Mouse (Mus musculus): ENCODE results near the gene Erbin. TPM values are rescaled to one million over a fixed set of nuclear protein-coding genes. Genes with fewer than 3 reads are reported as not detected.

The Erbin gene
- polyA plus RNA-seq, 1 experiment from 2014 or later, result 23.7 TPM

DNA sequence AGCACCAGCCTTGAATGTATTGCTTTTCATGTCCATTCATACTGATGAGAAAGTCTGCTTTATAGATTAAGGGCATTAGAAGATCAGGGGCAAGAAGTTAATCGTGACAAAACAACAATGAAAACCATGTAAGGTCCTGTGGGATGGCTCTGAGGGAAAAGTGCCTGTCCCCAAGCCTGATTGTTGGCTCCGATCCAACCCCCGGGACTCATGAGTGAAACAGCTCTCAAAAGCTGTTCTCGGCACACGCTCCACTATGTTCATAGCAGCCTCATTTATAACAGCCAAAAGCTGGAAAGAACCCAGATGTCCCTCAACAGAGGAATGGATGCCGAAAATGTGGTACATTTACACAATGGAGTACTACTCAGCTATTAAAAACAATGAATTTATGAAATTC, 4.3 kb upstream of the Erbin start:
- Histone ChIP-seq H3K4me1 (peaks cover 10% of the 10 kb centered on the region; the same call in 1 of the 2 replicates), H3K9ac (no peak overlapping the region), H3K4me2 (replicated peaks) (no peak overlapping the region), H3K4me3 (no peak overlapping the region), H3K9me3 (replicated peaks) (no peaks in the 10 kb centered on the region), H3K36me3 (no peaks in the 10 kb centered on the region), H3K27me3 (0 out of 2 replicates have a peak, but pooled peaks cover 3% of the 10 kb centered on the region), H3K27ac (no peak overlapping the region)
- WGBS, result 63% methylated on average over 6 of the region's 6 CpGs
- no peak for ATAC-seq (ENCODE audit: low FRiP score)

DNA sequence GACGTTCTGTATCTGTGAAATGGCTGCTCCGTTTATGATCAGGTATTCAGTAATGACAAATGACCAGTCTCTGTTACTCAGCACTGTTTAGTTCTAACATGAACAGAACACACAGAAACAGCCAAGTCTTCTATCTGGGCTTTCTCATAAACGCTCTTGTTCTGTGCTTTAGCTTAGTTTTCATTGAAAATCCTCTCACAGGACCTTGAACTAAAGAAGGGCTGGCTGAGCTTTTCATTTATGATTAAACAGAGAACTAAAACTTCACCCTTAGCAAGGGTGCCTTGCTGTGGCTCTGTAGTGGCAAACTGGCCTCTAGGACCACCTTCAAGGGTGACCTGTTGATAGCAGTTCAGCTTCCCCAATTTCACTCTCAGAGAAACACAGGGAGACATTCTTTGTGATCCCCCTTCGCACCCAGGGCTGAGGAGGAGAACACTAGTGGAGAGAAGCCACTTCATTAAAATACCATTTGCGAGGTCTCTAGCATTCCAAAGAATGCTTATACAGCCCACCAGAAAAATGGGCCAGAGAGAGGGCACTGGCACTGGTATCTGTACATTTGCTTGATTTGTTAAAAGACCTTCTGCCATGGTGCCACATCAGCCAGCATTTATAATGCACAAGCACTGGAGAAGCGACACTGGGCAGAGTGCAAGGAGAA, 3.2 kb upstream of the Erbin start:
- 81% methylated on average over 6 of the region's 6 CpGs for WGBS
- Histone ChIP-seq H3K4me2 (replicated peaks) (no peak overlapping the region), H3K27me3 (0 out of 2 replicates have a peak, but pooled peaks cover 3% of the 10 kb centered on the region), H3K9me3 (replicated peaks) (no peaks in the 10 kb centered on the region), H3K27ac (no peak overlapping the region), H3K36me3 (no peaks in the 10 kb centered on the region), H3K9ac (no peak overlapping the region), H3K4me1 (peaks cover 12% of the 10 kb centered on the region; the same call in 1 of the 2 replicates), H3K4me3 (no peak overlapping the region)
- ATAC-seq (ENCODE audit: low FRiP score), result no peak

DNA sequence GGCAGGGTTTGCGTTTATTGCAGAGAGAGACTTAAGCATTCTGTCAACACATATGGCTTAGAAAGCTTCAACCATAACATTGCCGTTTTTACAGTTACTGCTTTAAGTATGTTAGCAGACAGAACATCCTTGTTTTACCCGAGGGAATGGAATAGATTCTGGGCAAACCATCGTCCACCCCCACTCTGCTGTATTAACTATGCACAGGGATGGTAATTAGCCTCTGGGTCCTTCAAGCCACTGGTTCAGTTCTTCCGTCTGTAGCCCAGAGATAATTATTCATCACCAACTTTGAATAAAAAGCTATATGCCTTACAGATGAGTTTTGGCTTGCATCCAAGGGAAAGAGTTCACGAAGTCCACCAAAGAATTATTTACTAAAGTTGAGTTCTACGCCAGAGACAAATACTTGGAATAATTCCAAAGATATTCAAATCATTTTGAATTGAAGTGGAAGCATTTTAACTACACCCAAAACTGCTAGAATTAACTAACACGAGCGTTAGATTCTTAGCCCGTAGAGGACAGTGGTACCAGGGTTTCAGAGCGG, 1.6 kb upstream of the Erbin start:
- peak overlapping the region; percentile 98 for H3K9ac ChIP-seq
- H3K4me1 ChIP-seq, result peaks cover 18% of the 10 kb centered on the region; the same call in 1 of the 2 replicates
- H3K27me3 ChIP-seq, result 0 out of 2 replicates have a peak, but pooled peaks cover 3% of the 10 kb centered on the region
- H3K27ac ChIP-seq, result peak overlapping the region; percentile 100
- H3K9me3 ChIP-seq (replicated peaks), result no peaks in the 10 kb centered on the region
- H3K4me3 ChIP-seq, result peak overlapping the region; percentile 94
- peak; percentile 44 for ATAC-seq (ENCODE audit: low FRiP score)
- peak overlapping the region; percentile 68 for H3K4me2 ChIP-seq (replicated peaks)
- no peaks in the 10 kb centered on the region for H3K36me3 ChIP-seq
- WGBS, result 17% methylated on average over 11 of the region's 11 CpGs

DNA sequence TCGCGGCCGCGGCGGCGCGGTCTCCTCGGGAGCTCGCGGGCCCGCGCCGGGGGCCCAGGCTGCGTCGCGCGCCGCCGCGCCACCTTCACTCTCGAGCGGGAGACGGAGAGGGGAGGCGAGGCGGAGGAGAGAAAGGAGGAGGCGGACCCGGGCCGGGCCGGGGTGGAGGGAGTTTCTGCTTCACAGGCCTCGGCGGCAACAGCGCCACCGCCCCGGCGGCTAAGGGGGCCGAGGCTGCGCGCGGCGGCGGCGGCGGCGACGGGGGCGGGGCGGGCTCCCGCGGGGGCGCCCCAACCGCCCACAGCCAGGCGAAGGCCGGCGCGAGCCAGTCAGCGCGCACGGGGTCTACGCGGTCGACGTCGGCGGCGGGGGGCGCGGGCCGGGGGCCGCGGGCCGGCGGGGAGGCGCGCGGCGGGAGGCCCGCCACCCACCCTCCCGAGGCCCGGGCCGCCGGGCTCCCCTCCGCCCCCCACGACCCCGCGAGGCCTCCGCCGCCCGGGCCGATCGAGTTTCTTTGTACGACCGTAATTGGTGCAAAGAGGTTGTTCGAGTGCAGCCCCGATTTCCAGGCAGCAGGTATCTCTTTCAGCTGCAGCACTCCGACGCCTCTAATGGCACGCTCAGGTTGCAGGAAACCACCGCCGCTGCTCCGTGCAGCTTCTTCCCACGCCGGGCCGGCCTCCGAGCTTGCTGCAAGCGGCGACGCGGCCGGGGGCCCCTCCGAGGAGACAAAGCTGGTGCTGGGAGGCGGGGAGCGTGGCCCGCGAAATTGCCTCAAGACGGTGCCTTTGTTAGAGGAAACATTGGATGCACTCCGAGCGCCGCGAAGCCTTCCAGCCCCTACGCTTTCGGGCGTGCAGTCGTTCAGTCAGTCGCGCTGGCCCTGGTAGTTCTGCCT, 868 bp upstream of the Erbin start:
- Histone ChIP-seq H3K4me3 (peak overlapping the region; percentile 94), H3K27me3 (0 out of 2 replicates have a peak, but pooled peaks cover 3% of the 10 kb centered on the region), H3K4me2 (replicated peaks) (peak overlapping the region; percentile 68), H3K36me3 (no peaks in the 10 kb centered on the region), H3K27ac (peak overlapping the region; percentile 100), H3K9ac (peak overlapping the region; percentile 98), H3K9me3 (replicated peaks) (no peaks in the 10 kb centered on the region), H3K4me1 (peaks cover 18% of the 10 kb centered on the region)
- WGBS, result under 1% methylated on average over 61 of the region's 125 CpGs
- peak; percentile 93 for ATAC-seq (ENCODE audit: low FRiP score)

DNA sequence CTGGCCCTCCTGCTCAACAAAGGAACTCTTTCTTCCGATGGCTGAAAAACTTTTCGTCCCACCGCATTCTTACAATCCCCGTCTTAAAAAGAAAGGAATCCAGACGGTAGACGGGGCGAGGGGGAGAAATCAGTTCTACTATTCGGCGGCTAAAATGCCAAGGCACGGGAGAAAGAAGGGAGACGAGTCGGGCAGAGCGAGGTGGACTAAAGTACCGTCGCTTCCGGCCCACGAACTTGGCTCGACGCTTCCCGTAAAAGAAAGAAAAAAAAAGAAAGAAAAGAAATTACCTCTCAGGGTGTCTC, 406 bp downstream of the Erbin start:
- H3K4me1 ChIP-seq, result peaks cover 18% of the 10 kb centered on the region
- 0 out of 2 replicates have a peak, but pooled peaks cover 3% of the 10 kb centered on the region for H3K27me3 ChIP-seq
- H3K4me3 ChIP-seq, result peak overlapping the region; percentile 94
- H3K27ac ChIP-seq, result peak overlapping the region; percentile 100
- no peaks in the 10 kb centered on the region for H3K9me3 ChIP-seq (replicated peaks)
- WGBS, result under 1% methylated on average over 20 of the region's 20 CpGs
- H3K36me3 ChIP-seq, result no peaks in the 10 kb centered on the region
- H3K9ac ChIP-seq, result peak overlapping the region; percentile 98
- ATAC-seq (ENCODE audit: low FRiP score), result no peak
- peak overlapping the region; percentile 68 for H3K4me2 ChIP-seq (replicated peaks)

DNA sequence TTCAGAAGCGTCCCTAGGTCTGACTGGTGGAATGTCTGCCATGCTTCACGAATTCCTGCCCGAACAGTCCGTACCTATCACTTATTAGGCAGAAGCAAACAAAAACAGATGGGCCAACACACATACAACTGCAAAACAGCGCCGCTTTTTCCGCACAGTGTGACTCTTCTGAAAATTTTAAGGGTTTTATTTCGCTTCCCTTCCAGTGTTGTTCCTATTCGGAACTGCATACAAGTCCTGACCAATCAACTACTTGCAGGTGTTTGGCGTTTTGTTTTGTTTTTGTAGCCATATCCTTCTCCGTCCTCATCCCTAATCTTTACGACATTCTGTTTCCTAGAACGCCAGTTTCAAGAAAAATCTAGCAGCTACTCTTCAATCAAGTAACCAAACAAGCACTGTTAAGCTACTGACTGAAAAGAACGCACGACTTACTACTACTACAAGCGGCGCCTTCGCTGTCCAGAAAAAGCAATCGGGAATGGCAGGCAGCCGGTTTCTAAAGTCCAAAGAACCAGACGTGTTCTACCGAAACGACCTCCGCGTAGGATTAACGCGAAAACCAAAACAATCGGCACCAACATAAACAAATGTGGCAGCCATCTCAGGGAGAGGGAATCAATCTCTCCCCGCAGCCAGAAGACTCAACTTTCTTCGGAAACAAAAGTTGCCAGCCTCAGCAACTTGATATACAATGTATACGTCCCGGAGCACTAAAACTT, 919 bp downstream of the Erbin start:
- Histone ChIP-seq H3K4me1 (peaks cover 18% of the 10 kb centered on the region), H3K27me3 (0 out of 2 replicates have a peak, but pooled peaks cover 3% of the 10 kb centered on the region), H3K9me3 (replicated peaks) (no peaks in the 10 kb centered on the region), H3K4me3 (peak overlapping the region; percentile 94), H3K27ac (peak overlapping the region; percentile 100), H3K4me2 (replicated peaks) (peak overlapping the region; percentile 68), H3K9ac (peak overlapping the region; percentile 98), H3K36me3 (no peaks in the 10 kb centered on the region)
- ATAC-seq (ENCODE audit: low FRiP score), result no peak
- WGBS, result under 1% methylated on average over 32 of the region's 32 CpGs

DNA sequence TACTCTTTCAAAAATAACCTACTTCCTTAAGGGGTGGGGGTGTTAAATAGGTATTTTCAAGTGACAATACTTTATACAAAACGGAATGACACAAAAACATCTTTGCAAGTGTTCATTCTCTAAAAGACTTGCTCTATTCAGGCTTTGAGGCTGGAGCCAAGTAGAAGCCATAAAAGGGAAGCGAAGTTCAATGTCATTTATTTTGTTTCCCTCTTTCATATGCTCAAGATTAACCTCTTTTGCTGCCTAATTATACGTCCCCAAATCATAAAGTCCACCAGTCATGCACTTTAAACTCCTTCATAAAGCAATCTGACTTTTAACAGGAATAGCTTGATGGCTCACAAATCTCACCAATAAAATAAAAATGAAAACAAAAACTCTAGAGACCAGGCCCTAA, 1.9 kb downstream of the Erbin start:
- peak overlapping the region; percentile 94 for H3K4me3 ChIP-seq
- WGBS, result 30% methylated on average over 3 of the region's 3 CpGs
- peaks cover 21% of the 10 kb centered on the region for H3K4me1 ChIP-seq
- no peaks in the 10 kb centered on the region for H3K36me3 ChIP-seq
- peak overlapping the region; percentile 98 for H3K9ac ChIP-seq
- H3K27ac ChIP-seq, result no peak overlapping the region
- peak overlapping the region; percentile 68 for H3K4me2 ChIP-seq (replicated peaks)
- no peak for ATAC-seq (ENCODE audit: low FRiP score)
- H3K9me3 ChIP-seq (replicated peaks), result no peaks in the 10 kb centered on the region
- H3K27me3 ChIP-seq, result 0 out of 2 replicates have a peak, but pooled peaks cover under 1% of the 10 kb centered on the region

DNA sequence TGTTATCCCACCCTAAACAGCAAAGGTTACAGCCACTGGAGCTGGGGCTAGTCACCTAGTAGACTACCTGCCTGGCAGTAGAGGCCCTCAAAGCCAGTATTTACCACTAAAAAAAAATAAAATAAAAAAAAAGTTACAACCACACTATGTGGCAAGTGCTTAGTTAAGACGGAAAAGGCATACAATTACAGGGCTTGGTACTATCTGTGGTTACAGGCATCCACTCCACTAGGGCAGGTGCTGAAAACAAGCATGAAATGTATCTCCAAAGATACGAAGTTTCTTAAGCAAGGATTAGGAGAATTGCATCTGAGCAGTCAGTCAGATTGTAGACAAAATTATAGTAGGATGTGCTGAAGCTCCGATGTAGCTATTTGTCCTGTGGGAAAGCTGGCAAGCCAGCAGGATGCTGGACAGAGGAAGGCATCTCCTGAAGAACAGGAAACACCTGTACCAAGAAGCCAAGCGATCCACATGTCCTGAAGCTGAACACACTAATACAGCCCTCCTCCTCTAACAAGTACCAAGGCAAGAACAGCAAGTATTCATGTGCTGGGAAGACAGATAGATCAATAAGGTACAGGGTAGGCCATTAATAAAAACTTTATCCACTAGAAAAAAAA, 6.1 kb downstream of the Erbin start:
- H3K36me3 ChIP-seq, result no peaks in the 10 kb centered on the region
- H3K9ac ChIP-seq, result no peak overlapping the region
- H3K27ac ChIP-seq, result no peak overlapping the region
- peaks cover 11% of the 10 kb centered on the region for H3K4me1 ChIP-seq
- no peak for ATAC-seq (ENCODE audit: low FRiP score)
- no peaks in the 10 kb centered on the region for H3K9me3 ChIP-seq (replicated peaks)
- H3K27me3 ChIP-seq, result no peaks in the 10 kb centered on the region
- no peak overlapping the region for H3K4me2 ChIP-seq (replicated peaks)
- H3K4me3 ChIP-seq, result no peak overlapping the region
- 92% methylated on average over 4 of the region's 4 CpGs for WGBS

DNA sequence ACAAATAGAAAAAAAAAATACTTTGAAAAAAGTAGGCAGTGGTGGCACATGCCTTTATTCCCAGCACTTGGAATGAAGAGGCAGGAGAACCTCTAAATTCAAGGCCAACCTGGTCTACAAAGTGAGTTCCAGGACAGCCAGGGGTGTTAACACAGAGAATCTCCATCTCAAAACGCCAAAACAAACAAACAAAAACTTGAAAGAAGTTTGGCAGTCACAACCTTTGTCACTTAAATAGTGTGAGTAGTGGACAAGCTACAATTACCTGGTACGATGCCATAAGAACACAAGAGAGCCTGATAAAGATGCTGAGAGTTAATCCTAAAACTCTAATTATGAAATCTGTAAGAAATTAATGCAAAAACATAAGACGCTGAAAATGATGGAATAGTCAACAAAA, 8.0 kb downstream of the Erbin start:
- Histone ChIP-seq H3K4me3 (no peak overlapping the region), H3K9me3 (replicated peaks) (no peaks in the 10 kb centered on the region), H3K4me1 (peaks cover 6% of the 10 kb centered on the region), H3K4me2 (replicated peaks) (no peak overlapping the region), H3K27me3 (no peaks in the 10 kb centered on the region), H3K36me3 (no peaks in the 10 kb centered on the region), H3K27ac (no peak overlapping the region), H3K9ac (no peak overlapping the region)
- ATAC-seq (ENCODE audit: low FRiP score), result no peak
- WGBS, result 84% methylated on average over 3 of the region's 3 CpGs

DNA sequence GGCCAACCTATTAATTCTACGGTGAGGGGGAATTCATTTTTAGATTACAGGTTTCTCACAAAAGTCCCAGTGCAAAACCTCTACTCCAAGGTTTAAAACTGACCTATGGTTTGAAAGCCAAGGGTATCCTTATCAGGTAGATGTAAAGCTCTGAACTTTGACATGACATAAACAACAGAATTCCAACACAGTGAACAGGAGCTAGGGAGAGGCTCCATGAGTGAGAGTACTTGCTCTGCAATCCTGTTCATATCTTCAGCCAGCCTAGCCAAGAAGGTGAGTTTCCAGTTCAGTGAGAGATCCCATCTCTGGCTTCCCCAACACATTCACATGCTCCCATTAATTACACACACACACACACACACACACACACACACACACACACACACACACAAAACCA, 9.7 kb downstream of the Erbin start:
- 0 out of 2 replicates have a peak, but pooled peaks cover 3% of the 10 kb centered on the region for H3K4me1 ChIP-seq
- no peak for ATAC-seq (ENCODE audit: low FRiP score)
- no peak overlapping the region for H3K4me2 ChIP-seq (replicated peaks)
- WGBS, result 97% methylated on average over 1 of the region's 1 CpGs
- no peaks in the 10 kb centered on the region for H3K9me3 ChIP-seq (replicated peaks)
- H3K9ac ChIP-seq, result no peak overlapping the region
- no peaks in the 10 kb centered on the region for H3K27me3 ChIP-seq
- no peak overlapping the region for H3K4me3 ChIP-seq
- no peaks in the 10 kb centered on the region for H3K36me3 ChIP-seq
- no peak overlapping the region for H3K27ac ChIP-seq

DNA sequence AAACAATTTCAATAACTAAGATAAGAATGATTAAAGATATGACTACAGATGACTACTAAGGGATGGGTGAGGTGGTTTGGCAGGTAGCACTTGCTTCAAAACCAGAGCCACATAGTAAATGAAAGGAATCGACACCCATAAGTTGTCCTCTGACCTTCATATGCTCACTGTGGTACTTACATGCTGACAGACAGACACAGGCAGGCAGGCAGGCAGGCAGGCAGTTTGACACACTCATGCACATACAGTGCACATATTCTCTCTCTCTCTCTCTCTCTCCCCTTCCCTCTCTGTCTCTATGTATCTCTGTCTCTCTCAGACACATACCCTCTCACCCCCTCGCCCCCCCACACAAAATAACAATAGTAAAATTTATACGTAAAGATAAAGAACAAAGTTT, 10.4 kb downstream of the Erbin start:
- no peak overlapping the region for H3K4me3 ChIP-seq
- ATAC-seq (ENCODE audit: low FRiP score), result no peak
- no peaks in the 10 kb centered on the region for H3K36me3 ChIP-seq
- no peak overlapping the region for H3K4me2 ChIP-seq (replicated peaks)
- H3K27ac ChIP-seq, result no peak overlapping the region
- H3K27me3 ChIP-seq, result no peaks in the 10 kb centered on the region
- WGBS, result 82% methylated on average over 3 of the region's 3 CpGs
- 0 out of 2 replicates have a peak, but pooled peaks cover 3% of the 10 kb centered on the region for H3K4me1 ChIP-seq
- no peak overlapping the region for H3K9ac ChIP-seq
- H3K9me3 ChIP-seq (replicated peaks), result no peaks in the 10 kb centered on the region
